Mouse (Mus musculus): ENCODE measurements around the gene Arl6ip5. TPM values are rescaled to one million over a fixed set of nuclear protein-coding genes. Genes with fewer than 3 reads are reported as not detected.
"Not testable (repeated sequence)": the region's sequence is repeated elsewhere in the genome, so short reads cannot be mapped to it uniquely, and the experiment has no call there.

Gene Arl6ip5
- polyA plus RNA-seq, 1 experiment from 2014 or later, result 34.7 TPM

GRCm38 (mm10) chr6:97262229-97262628 lies 51.7 kb downstream of the Arl6ip5 start:
- H3K27me3 ChIP-seq (replicated peaks; ENCODE audit: low read depth, poor library complexity, severe bottlenecking), result no peaks in the 10 kb centered on the region
- no peak for DNase-seq (ENCODE audit: low spot score)
- 79% methylated on average over 4 of the region's 4 CpGs for WGBS
- H3K9me3 ChIP-seq, result no peaks in the 10 kb centered on the region
- H3K36me3 ChIP-seq (replicated peaks), result no peaks in the 10 kb centered on the region
- H3K4me1 ChIP-seq, result no peaks in the 10 kb centered on the region
- no peak overlapping the region for H3K4me3 ChIP-seq
- no peak overlapping the region for H3K27ac ChIP-seq (replicated peaks)

GRCm38 (mm10) chr6:97263750-97264149 lies 53.3 kb downstream of the Arl6ip5 start:
- not testable (repeated sequence) for H3K36me3 ChIP-seq (replicated peaks); H3K27me3 ChIP-seq (replicated peaks; ENCODE audit: low read depth, poor library complexity, severe bottlenecking); DNase-seq (ENCODE audit: low spot score); H3K4me1 ChIP-seq; H3K4me3 ChIP-seq; H3K9me3 ChIP-seq; H3K27ac ChIP-seq (replicated peaks)

- Histone ChIP-seq H3K36me3 (replicated peaks) (no peaks in the 10 kb centered on the region), H3K4me1 (no peaks in the 10 kb centered on the region), H3K9me3 (no peaks in the 10 kb centered on the region), H3K4me3 (no peak overlapping the region), H3K27ac (replicated peaks) (no peak overlapping the region), H3K27me3 (replicated peaks; ENCODE audit: low read depth, poor library complexity, severe bottlenecking) (no peaks in the 10 kb centered on the region)
- WGBS, result 80% methylated on average over 8 of the region's 8 CpGs
- no peak for DNase-seq (ENCODE audit: low spot score)
Measured at GRCm38 (mm10) chr6:97265240-97265639, 54.8 kb downstream of the Arl6ip5 start.

GRCm38 (mm10) chr6:97265705-97266104 lies 55.2 kb downstream of the Arl6ip5 start:
- Histone ChIP-seq H3K36me3 (replicated peaks) (no peaks in the 10 kb centered on the region), H3K4me3 (no peak overlapping the region), H3K27ac (replicated peaks) (no peak overlapping the region), H3K27me3 (replicated peaks; ENCODE audit: low read depth, poor library complexity, severe bottlenecking) (no peaks in the 10 kb centered on the region), H3K9me3 (no peaks in the 10 kb centered on the region), H3K4me1 (no peaks in the 10 kb centered on the region)
- WGBS, result 77% methylated on average over 3 of the region's 3 CpGs
- DNase-seq (ENCODE audit: low spot score), result no peak

- no peak overlapping the region for H3K27ac ChIP-seq (replicated peaks)
Measured at GRCm38 (mm10) chr6:97266661-97267060, 56.2 kb downstream of the Arl6ip5 start.

GRCm38 (mm10) chr6:97267132-97267531 lies 56.6 kb downstream of the Arl6ip5 start:
- no peak for DNase-seq (ENCODE audit: low spot score)
- no peaks in the 10 kb centered on the region for H3K36me3 ChIP-seq (replicated peaks)
- no peaks in the 10 kb centered on the region for H3K9me3 ChIP-seq
- no peak overlapping the region for H3K27ac ChIP-seq (replicated peaks)
- no peaks in the 10 kb centered on the region for H3K27me3 ChIP-seq (replicated peaks; ENCODE audit: low read depth, poor library complexity, severe bottlenecking)
- H3K4me1 ChIP-seq, result no peaks in the 10 kb centered on the region
- 88% methylated on average over 2 of the region's 2 CpGs for WGBS
- H3K4me3 ChIP-seq, result no peak overlapping the region

More at GRCm38 (mm10) chr6:97266661-97267060, 56.2 kb downstream of the Arl6ip5 start:
- Histone ChIP-seq H3K36me3 (replicated peaks) (no peaks in the 10 kb centered on the region), H3K4me3 (no peak overlapping the region), H3K27me3 (replicated peaks; ENCODE audit: low read depth, poor library complexity, severe bottlenecking) (no peaks in the 10 kb centered on the region), H3K4me1 (no peaks in the 10 kb centered on the region), H3K9me3 (no peaks in the 10 kb centered on the region)
- DNase-seq (ENCODE audit: low spot score), result no peak
- WGBS, result 81% methylated on average over 4 of the region's 4 CpGs

GRCm38 (mm10) chr6:97269596-97269995 lies 59.1 kb downstream of the Arl6ip5 start:
- H3K4me1 ChIP-seq, result peaks cover 4% of the 10 kb centered on the region; the same call in 1 of the 2 replicates
- H3K4me3 ChIP-seq, result no peak overlapping the region
- H3K27me3 ChIP-seq (replicated peaks; ENCODE audit: low read depth, poor library complexity, severe bottlenecking), result no peaks in the 10 kb centered on the region
- no peak for DNase-seq (ENCODE audit: low spot score)
- H3K27ac ChIP-seq (replicated peaks), result no peak overlapping the region
- 78% methylated on average over 11 of the region's 11 CpGs for WGBS
- H3K9me3 ChIP-seq, result no peaks in the 10 kb centered on the region
- H3K36me3 ChIP-seq (replicated peaks), result no peaks in the 10 kb centered on the region

GRCm38 (mm10) chr6:97272349-97272748 lies 61.9 kb downstream of the Arl6ip5 start:
- WGBS, result 66% methylated on average over 2 of the region's 2 CpGs
- H3K9me3 ChIP-seq, result no peaks in the 10 kb centered on the region
- peaks cover 18% of the 10 kb centered on the region for H3K4me1 ChIP-seq
- no peak overlapping the region for H3K4me3 ChIP-seq
- no peak overlapping the region for H3K27ac ChIP-seq (replicated peaks)
- no peaks in the 10 kb centered on the region for H3K36me3 ChIP-seq (replicated peaks)
- H3K27me3 ChIP-seq (replicated peaks; ENCODE audit: low read depth, poor library complexity, severe bottlenecking), result peaks cover 25% of the 10 kb centered on the region
- DNase-seq (ENCODE audit: low spot score), result no peak

- Histone ChIP-seq H3K27ac (replicated peaks) (0 out of 2 replicates have a peak overlapping the region, but pooled peaks have one; percentile 10), H3K9me3 (no peaks in the 10 kb centered on the region), H3K27me3 (replicated peaks; ENCODE audit: low read depth, poor library complexity, severe bottlenecking) (peaks cover 25% of the 10 kb centered on the region), H3K4me3 (no peak overlapping the region), H3K36me3 (replicated peaks) (no peaks in the 10 kb centered on the region), H3K4me1 (peaks cover 22% of the 10 kb centered on the region)
- DNase-seq (ENCODE audit: low spot score), result no peak
- 85% methylated on average over 16 of the region's 16 CpGs for WGBS
Measured at GRCm38 (mm10) chr6:97273058-97273710, 62.7 kb downstream of the Arl6ip5 start.

GRCm38 (mm10) chr6:97273777-97274176 lies 63.3 kb downstream of the Arl6ip5 start:
- Histone ChIP-seq H3K9me3 (no peaks in the 10 kb centered on the region), H3K4me1 (peaks cover 26% of the 10 kb centered on the region), H3K27me3 (replicated peaks; ENCODE audit: low read depth, poor library complexity, severe bottlenecking) (peaks cover 26% of the 10 kb centered on the region), H3K4me3 (no peak overlapping the region), H3K36me3 (replicated peaks) (no peaks in the 10 kb centered on the region), H3K27ac (replicated peaks) (no peak overlapping the region)
- 89% methylated on average over 3 of the region's 3 CpGs for WGBS
- DNase-seq (ENCODE audit: low spot score), result no peak

- H3K4me3 ChIP-seq, result no peak overlapping the region
- H3K27ac ChIP-seq (replicated peaks), result no peak overlapping the region
- no peaks in the 10 kb centered on the region for H3K9me3 ChIP-seq
- H3K4me1 ChIP-seq, result peaks cover 31% of the 10 kb centered on the region
- WGBS, result 61% methylated on average over 4 of the region's 4 CpGs
- DNase-seq (ENCODE audit: low spot score), result no peak
- H3K27me3 ChIP-seq (replicated peaks; ENCODE audit: low read depth, poor library complexity, severe bottlenecking), result peaks cover 45% of the 10 kb centered on the region
- no peaks in the 10 kb centered on the region for H3K36me3 ChIP-seq (replicated peaks)
Measured at GRCm38 (mm10) chr6:97275760-97276159, 65.3 kb downstream of the Arl6ip5 start.

- H3K4me3 ChIP-seq, result no peak overlapping the region
- peaks cover 46% of the 10 kb centered on the region for H3K27me3 ChIP-seq (replicated peaks; ENCODE audit: low read depth, poor library complexity, severe bottlenecking)
- H3K4me1 ChIP-seq, result peaks cover 31% of the 10 kb centered on the region
- no peak overlapping the region for H3K27ac ChIP-seq (replicated peaks)
- H3K9me3 ChIP-seq, result no peaks in the 10 kb centered on the region
- no peaks in the 10 kb centered on the region for H3K36me3 ChIP-seq (replicated peaks)
- WGBS, result 44% methylated on average over 4 of the region's 4 CpGs
- DNase-seq (ENCODE audit: low spot score), result no peak
Measured at GRCm38 (mm10) chr6:97276366-97276765, 65.9 kb downstream of the Arl6ip5 start.

GRCm38 (mm10) chr6:97276890-97277497 lies 66.5 kb downstream of the Arl6ip5 start:
- H3K4me1 ChIP-seq, result peaks cover 31% of the 10 kb centered on the region
- no peak for DNase-seq (ENCODE audit: low spot score)
- H3K4me3 ChIP-seq, result no peak overlapping the region
- H3K9me3 ChIP-seq, result no peaks in the 10 kb centered on the region
- WGBS, result 65% methylated on average over 5 of the region's 5 CpGs
- H3K36me3 ChIP-seq (replicated peaks), result no peaks in the 10 kb centered on the region
- no peak overlapping the region for H3K27ac ChIP-seq (replicated peaks)
- peaks cover 46% of the 10 kb centered on the region for H3K27me3 ChIP-seq (replicated peaks; ENCODE audit: low read depth, poor library complexity, severe bottlenecking)

Data from embryonic facial prominence, embryonic 10.5 days (tissue).